Mouse (Mus musculus) MEL (cell line): ENCODE measurements around the gene Ddx17. TPM values are rescaled to one million over a fixed set of nuclear protein-coding genes. Genes with fewer than 3 reads are reported as not detected.

Experiments used
- DNase-seq: peaks from one replicate; pipeline ENCODE4 v3.0.0; 2011; ENCODE audit warnings: low read depth, low spot score
- H3K27ac ChIP-seq: 2 replicates; pipeline ENCODE4 v1.5.1; 2012; ENCODE audit warnings: low read depth, mild to moderate bottlenecking, control low read depth, low read length, moderate library complexity; ENCODE audit not compliant: control insufficient read depth
- H3K27me3 ChIP-seq, 2 experiments: fragments of 150-350 bp in 1 of 2; sonication (generic) in 1 of 2; 2 replicates each; pipeline ENCODE4 v1.6.1; 2012; ENCODE audit warnings: low read length in 2 of 2, mild to moderate bottlenecking in 2 of 2, improper control_type of control experiment in 1 of 2, moderate library complexity in 1 of 2; ENCODE audit not compliant: insufficient read depth in 2 of 2, control insufficient read depth in 1 of 2
- H3K36me3 ChIP-seq, 2 experiments: 2 replicates each; pipeline ENCODE4 v1.6.1; 2012 to 2014; ENCODE audit warnings: low read length in 2 of 2, improper control_type of control experiment in 1 of 2, inconsistent platforms in 1 of 2, mild to moderate bottlenecking in 1 of 2; ENCODE audit not compliant: insufficient read depth in 2 of 2, control insufficient read depth in 1 of 2
- H3K4me1 ChIP-seq, 2 experiments: fragments of 150-350 bp in 1 of 2; sonication (generic) in 1 of 2; 2 replicates each; pipeline ENCODE4 v1.6.1; 2012; ENCODE audit warnings: low read length in 2 of 2, improper control_type of control experiment in 1 of 2, mild to moderate bottlenecking in 1 of 2; ENCODE audit not compliant: insufficient read depth in 2 of 2, control insufficient read depth in 1 of 2
- H3K4me3 ChIP-seq, 2 experiments: fragments of 150-350 bp in 1 of 2; sonication (generic) in 1 of 2; 2 replicates each; pipeline ENCODE4 v1.5.1; 2012; ENCODE audit warnings: low read depth in 2 of 2, low read length in 2 of 2, mild to moderate bottlenecking in 2 of 2, moderate library complexity in 2 of 2, control low read depth in 1 of 2, improper control_type of control experiment in 1 of 2; ENCODE audit not compliant: control insufficient read depth in 1 of 2, insufficient read depth in 1 of 2
- H3K79me2 ChIP-seq: 2 replicates; pipeline ENCODE4 v1.6.1; 2012; ENCODE audit warnings: mild to moderate bottlenecking, low read length, moderate library complexity; ENCODE audit not compliant: control insufficient read depth, poor library complexity, insufficient read depth
- H3K9ac ChIP-seq: 2 replicates; pipeline ENCODE4 v1.6.1; 2012; ENCODE audit warnings: low read depth, mild to moderate bottlenecking, control low read depth, low read length, moderate library complexity; ENCODE audit not compliant: control insufficient read depth, poor library complexity, severe bottlenecking
- H3K9me3 ChIP-seq: fragments of 150-350 bp; sonication (generic); replicated peaks from 2 replicates; pipeline ENCODE4 v1.6.1; 2012; ENCODE audit warnings: mild to moderate bottlenecking, low read length, improper control_type of control experiment, moderate library complexity; ENCODE audit not compliant: insufficient read depth
- CHD2 ChIP-seq: IDR thresholded peaks from 2 replicates; pipeline ENCODE4 v1.6.1; 2011; ENCODE audit warnings: low read length, improper control_type of control experiment
- CTCF ChIP-seq, 3 experiments: IDR thresholded peaks in 2 of 3; conservative IDR thresholded peaks in 1 of 3; 2 replicates each; pipeline ENCODE4 v1.5.1; 2011 to 2012; ENCODE audit warnings: low read length in 3 of 3, low read depth in 2 of 3, mild to moderate bottlenecking in 2 of 3, improper control_type of control experiment in 1 of 3, inconsistent platforms in 1 of 3, mixed read lengths in 1 of 3, moderate library complexity in 1 of 3; ENCODE audit not compliant: control insufficient read depth in 1 of 3, insufficient read depth in 1 of 3, poor library complexity in 1 of 3, severe bottlenecking in 1 of 3
- E2F4 ChIP-seq: IDR thresholded peaks from 2 replicates; pipeline ENCODE4 v1.6.1; 2011; ENCODE audit warnings: low read depth, low read length, improper control_type of control experiment, borderline replicate concordance
- ELF1 ChIP-seq: IDR thresholded peaks from 2 replicates; pipeline ENCODE4 v1.6.1; 2014; ENCODE audit warnings: low read depth, mild to moderate bottlenecking, inconsistent platforms, low read length, improper control_type of control experiment, moderate library complexity
- EP300 ChIP-seq, 2 experiments: IDR thresholded peaks; 2 replicates each; pipeline ENCODE4 v1.6.1; 2011; ENCODE audit warnings: improper control_type of control experiment in 2 of 2, low read length in 2 of 2, low read depth in 1 of 2, mild to moderate bottlenecking in 1 of 2
- ETS1 ChIP-seq: IDR thresholded peaks from 2 replicates; pipeline ENCODE4 v1.6.1; 2012; ENCODE audit warnings: low read depth, mild to moderate bottlenecking, inconsistent platforms, low read length, improper control_type of control experiment, moderate library complexity
- GATA1 ChIP-seq: IDR thresholded peaks from 2 replicates; pipeline ENCODE4 v1.6.1; 2011; ENCODE audit warnings: low read depth, low read length, improper control_type of control experiment
- HCFC1 ChIP-seq: IDR thresholded peaks from 2 replicates; pipeline ENCODE4 v1.6.1; 2012; ENCODE audit warnings: low read depth, mild to moderate bottlenecking, inconsistent platforms, low read length, improper control_type of control experiment, moderate library complexity
- JUND ChIP-seq: IDR thresholded peaks from 2 replicates; pipeline ENCODE4 v1.6.1; 2011; ENCODE audit warnings: low read depth, mild to moderate bottlenecking, improper control_type of control experiment, low read length
- MAFK ChIP-seq: IDR thresholded peaks from 2 replicates; pipeline ENCODE4 v1.6.1; 2011; ENCODE audit warnings: low read depth, mild to moderate bottlenecking, low read length, improper control_type of control experiment, borderline replicate concordance
- MAZ ChIP-seq: IDR thresholded peaks from 2 replicates; pipeline ENCODE4 v1.6.1; 2012; ENCODE audit warnings: low read depth, mild to moderate bottlenecking, inconsistent platforms, low read length, improper control_type of control experiment
- MEF2A ChIP-seq: IDR thresholded peaks from 2 replicates; pipeline ENCODE4 v1.6.1; 2014; ENCODE audit warnings: low read depth, mild to moderate bottlenecking, inconsistent platforms, low read length, improper control_type of control experiment; ENCODE audit not compliant: poor library complexity, insufficient replicate concordance, severe bottlenecking; ENCODE audit errors: extremely low read depth
- MYB ChIP-seq: IDR thresholded peaks from 2 replicates; pipeline ENCODE4 v1.6.1; 2011; ENCODE audit warnings: mild to moderate bottlenecking, low read depth, low read length, improper control_type of control experiment
- MYC ChIP-seq: IDR thresholded peaks from 2 replicates; pipeline ENCODE4 v1.6.1; 2011; ENCODE audit warnings: low read depth, mild to moderate bottlenecking, low read length, improper control_type of control experiment, moderate library complexity
- NRF1 ChIP-seq: IDR thresholded peaks from 2 replicates; pipeline ENCODE4 v1.6.1; 2014; ENCODE audit warnings: low read depth, mild to moderate bottlenecking, inconsistent platforms, low read length, improper control_type of control experiment, moderate library complexity; ENCODE audit not compliant: poor library complexity, insufficient read depth, severe bottlenecking
- RAD21 ChIP-seq: IDR thresholded peaks from 2 replicates; pipeline ENCODE4 v1.6.1; 2011; ENCODE audit warnings: mild to moderate bottlenecking, low read depth, low read length, improper control_type of control experiment
- SIN3A ChIP-seq: IDR thresholded peaks from 2 replicates; pipeline ENCODE4 v1.6.1; 2012; ENCODE audit warnings: low read length, improper control_type of control experiment, inconsistent platforms
- TBP ChIP-seq: IDR thresholded peaks from 2 replicates; pipeline ENCODE4 v1.8.0; 2011; ENCODE audit warnings: low read depth, low read length, improper control_type of control experiment
- TCF12 ChIP-seq: IDR thresholded peaks from 2 replicates; pipeline ENCODE4 v1.6.1; 2014; ENCODE audit warnings: low read depth, mild to moderate bottlenecking, inconsistent platforms, low read length, improper control_type of control experiment, moderate library complexity
- UBTF ChIP-seq: IDR thresholded peaks from 2 replicates; pipeline ENCODE4 v1.6.1; 2012; ENCODE audit warnings: low read depth, mild to moderate bottlenecking, inconsistent platforms, low read length, improper control_type of control experiment, moderate library complexity, borderline replicate concordance; ENCODE audit not compliant: insufficient read depth
- ZNF384 ChIP-seq: IDR thresholded peaks from 2 replicates; pipeline ENCODE4 v1.6.1; 2012; ENCODE audit warnings: low read depth, mild to moderate bottlenecking, inconsistent platforms, low read length, improper control_type of control experiment
- polyA plus RNA-seq, 2 experiments: library from polyadenylated mRNA; stranded (reverse) in 1 of 2; unstranded in 1 of 2; fragments of >175 nt in 1 of 2; fragments of >200 nt in 1 of 2; gene quantifications; 2 replicates each; pipeline versions ENCODE4 v1.2.1 to v1.2.4; 2012; ENCODE audit warnings: low replicate concordance in 2 of 2, low read depth in 1 of 2; ENCODE audit not compliant: insufficient read length in 2 of 2, insufficient read depth in 1 of 2, missing spikeins in 1 of 2
- total RNA-seq: library from RNA; depleted of rRNA; stranded (reverse); fragments of 300-350 nt; gene quantifications from 2 replicates; pipeline ENCODE4 v1.2.3, GENCODE M21; 2012

Gene Ddx17
- total and polyA plus RNA-seq, 3 experiments, result 85.4 to 148 (median 115) TPM

DNA sequence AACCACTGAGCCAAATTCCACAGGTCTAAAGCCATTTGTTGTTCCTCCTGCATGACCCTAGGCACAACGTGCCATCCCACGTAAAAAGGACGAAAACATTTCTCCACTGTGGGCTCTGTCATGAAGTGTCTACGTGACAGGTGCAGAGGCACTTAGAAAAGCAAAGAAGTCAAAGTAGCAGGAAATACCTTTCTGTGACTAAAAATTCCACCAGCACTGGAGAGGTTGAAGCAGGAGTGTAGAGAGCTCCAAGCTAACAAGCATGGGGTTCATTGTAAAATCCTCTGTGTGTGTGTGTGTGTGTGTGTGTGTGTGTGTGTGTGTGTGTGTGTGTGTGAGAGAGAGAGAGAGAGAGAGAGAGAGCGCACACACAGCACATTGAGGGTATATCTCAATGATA, 6.0 kb upstream of the Ddx17 start:
- Histone ChIP-seq H3K9ac (no peak overlapping the region), H3K4me3 (no peak overlapping the region), H3K27me3 (peaks cover 1 to 2% of the 10 kb centered on the region in 2 experiments; a peak in 2 of 4 replicates), H3K27ac (no peak overlapping the region), H3K79me2 (no peaks in the 10 kb centered on the region), H3K4me1 (no peaks in the 10 kb centered on the region), H3K9me3 (no peaks in the 10 kb centered on the region), H3K36me3 (no peaks in the 10 kb centered on the region)
- no peak for TF ChIP-seq TBP
- TF ChIP-seq ETS1, result no peak
- no peak for TF ChIP-seq ZNF384
- TF ChIP-seq HCFC1, result no peak
- no peak for TF ChIP-seq RAD21
- TF ChIP-seq SIN3A, result no peak
- no peak for TF ChIP-seq CHD2
- TF ChIP-seq MAFK, result no peak
- TF ChIP-seq MAZ, result no peak
- TF ChIP-seq EP300 (IDR thresholded peaks at IDR 0.05; ENCODE audit: low read depth in 1 of 2, low read length in 2 of 2), result no peak
- no peak for TF ChIP-seq GATA1
- no peak for TF ChIP-seq ELF1
- TF ChIP-seq JUND, result no peak
- no peak for TF ChIP-seq CTCF (IDR thresholded peaks at IDR 0.05 in 2 of 3, conservative IDR thresholded peaks at IDR 0.05 in 1 of 3; ENCODE audit: control insufficient read depth in 1 of 3, insufficient read depth in 1 of 3, low read depth in 2 of 3, low read length in 3 of 3, poor library complexity in 1 of 3, severe bottlenecking in 1 of 3)
- TF ChIP-seq MYB, result no peak
- TF ChIP-seq TCF12, result no peak
- no peak for TF ChIP-seq E2F4
- TF ChIP-seq MYC, result no peak
- TF ChIP-seq NRF1, result no peak
- TF ChIP-seq UBTF, result no peak
- no peak for DNase-seq

DNA sequence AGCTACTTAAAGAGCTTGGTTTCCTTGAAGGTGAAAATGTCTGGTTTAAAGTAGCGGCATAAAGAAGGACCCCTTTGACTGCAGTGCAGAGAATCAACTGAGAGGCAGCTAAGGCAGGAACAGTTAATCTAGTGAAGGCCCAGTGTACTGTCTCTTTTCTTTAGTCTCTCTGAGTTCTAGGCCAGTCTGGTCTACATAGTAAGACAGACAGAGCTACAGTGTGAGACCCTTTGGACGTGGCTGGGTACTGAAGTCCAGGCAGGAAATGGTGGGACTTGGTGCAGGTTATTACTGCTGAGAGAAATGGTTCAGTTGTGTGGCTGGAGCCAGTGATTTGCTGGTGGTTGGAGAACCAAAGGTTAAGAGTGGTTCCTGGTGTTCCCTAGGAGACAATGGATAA, 1.7 kb upstream of the Ddx17 start:
- H3K36me3 ChIP-seq, result peaks cover 0 to 19% of the 10 kb centered on the region in 2 experiments; a peak in 2 of 4 replicates
- TF ChIP-seq ZNF384, result no peak
- TF ChIP-seq MEF2A, result no peak
- TF ChIP-seq, all 39 proteins: peak for 0
- no peak overlapping the region for H3K4me3 ChIP-seq
- peaks cover 1 to 2% of the 10 kb centered on the region in 2 experiments; a peak in 2 of 4 replicates for H3K27me3 ChIP-seq
- H3K79me2 ChIP-seq, result peaks cover 29% of the 10 kb centered on the region
- peaks cover 0 to 12% of the 10 kb centered on the region in 2 experiments; a peak in 2 of 4 replicates for H3K4me1 ChIP-seq
- no peaks in the 10 kb centered on the region for H3K9me3 ChIP-seq
- H3K9ac ChIP-seq, result no peak overlapping the region
- no peak overlapping the region for H3K27ac ChIP-seq
- DNase-seq, result no peak
